Mouse (Mus musculus) intestine, embryonic 14.5 days (tissue): Measurements from ENCODE around the gene Fam3b. TPM values are rescaled to one million over a fixed set of nuclear protein-coding genes. Genes with fewer than 3 reads are reported as not detected.
A peak's percentile ranks its signal among the peaks of the same experiment; 100 is the strongest.

Experiments used
- ATAC-seq: fragments of 200-750 bp; cut with Nextera tagmentation; replicated peaks from 2 replicates; pipeline ENCODE4 v1.8.0; 2017; ENCODE audit warnings: low read depth, moderate number of reproducible peaks, moderate TSS enrichment, moderate library complexity; ENCODE audit not compliant: low FRiP score, low TSS enrichment
- DNase-seq: peaks from one replicate; pipeline ENCODE4 v3.0.0-alpha.2; 2018; ENCODE audit warnings: low spot score
- H3K27ac ChIP-seq: fragments of 300-500 bp; sonication (generic); 2 replicates; pipeline ENCODE4 v1.5.1; 2014; ENCODE audit warnings: low read depth, mild to moderate bottlenecking, control low read depth
- H3K27me3 ChIP-seq: fragments of 300-500 bp; sonication (generic); replicated peaks from 2 replicates; pipeline ENCODE4 v1.6.1; 2014; ENCODE audit warnings: low read length, control low read depth; ENCODE audit not compliant: control insufficient read depth, insufficient read depth
- H3K36me3 ChIP-seq: fragments of 300-500 bp; sonication (generic); 2 replicates; pipeline ENCODE4 v1.6.1; 2014; ENCODE audit warnings: low read length, control low read depth; ENCODE audit not compliant: control insufficient read depth, insufficient read depth
- H3K4me1 ChIP-seq: fragments of 300-500 bp; sonication (generic); replicated peaks from 2 replicates; pipeline ENCODE4 v1.6.1; 2014; ENCODE audit warnings: low read length, control low read depth, mixed read lengths; ENCODE audit not compliant: control insufficient read depth, insufficient read depth
- H3K4me2 ChIP-seq: fragments of 300-500 bp; sonication (generic); 2 replicates; pipeline ENCODE4 v1.6.1; 2014; ENCODE audit warnings: low read length
- H3K4me3 ChIP-seq: fragments of 300-500 bp; sonication (generic); 2 replicates; pipeline ENCODE4 v1.5.1; 2014; ENCODE audit warnings: low read depth, low read length, control low read depth, mixed read lengths
- H3K9ac ChIP-seq: fragments of 300-500 bp; sonication (generic); 2 replicates; pipeline ENCODE4 v1.6.1; 2014; ENCODE audit warnings: mild to moderate bottlenecking, low read length
- H3K9me3 ChIP-seq: fragments of 300-500 bp; sonication (generic); 2 replicates; pipeline ENCODE4 v1.6.1; 2016; ENCODE audit warnings: low read length, control low read depth; ENCODE audit not compliant: control insufficient read depth
- WGBS: fragments of 180-500 bp; shearing (Covaris S2); extraction: QIAGEN DNeasy Blood & Tissue Kit; methylation state at CpG from one replicate; pipeline ENCODE4 v1.1.7; 2014; 5-methylcytosine and 5-hydroxymethylcytosine counted together
- polyA plus RNA-seq: library from polyadenylated mRNA; unstranded; fragments of >200 nt; fragmentation: Nextera tagmentation; extraction: Ambion mirVana; gene quantifications from 2 replicates; pipeline ENCODE4 v1.2.1, GENCODE M21; 2014

Gene Fam3b
- polyA plus RNA-seq, 1 experiment from 2014 or later, result 0.26 TPM

- Histone ChIP-seq H3K36me3 (no peaks in the 10 kb centered on the region), H3K9me3 (no peaks in the 10 kb centered on the region), H3K4me3 (no peak overlapping the region), H3K27ac (no peak overlapping the region), H3K4me1 (no peaks in the 10 kb centered on the region), H3K27me3 (no peaks in the 10 kb centered on the region), H3K4me2 (no peak overlapping the region), H3K9ac (no peak overlapping the region)
- DNase-seq, result no peak
- ATAC-seq, result no peak
- 82% methylated on average over 3 of the region's 3 CpGs for WGBS
Measured at GRCm38 (mm10) chr16:97503849-97504248, 10.8 kb downstream of the Fam3b start.

DNA sequence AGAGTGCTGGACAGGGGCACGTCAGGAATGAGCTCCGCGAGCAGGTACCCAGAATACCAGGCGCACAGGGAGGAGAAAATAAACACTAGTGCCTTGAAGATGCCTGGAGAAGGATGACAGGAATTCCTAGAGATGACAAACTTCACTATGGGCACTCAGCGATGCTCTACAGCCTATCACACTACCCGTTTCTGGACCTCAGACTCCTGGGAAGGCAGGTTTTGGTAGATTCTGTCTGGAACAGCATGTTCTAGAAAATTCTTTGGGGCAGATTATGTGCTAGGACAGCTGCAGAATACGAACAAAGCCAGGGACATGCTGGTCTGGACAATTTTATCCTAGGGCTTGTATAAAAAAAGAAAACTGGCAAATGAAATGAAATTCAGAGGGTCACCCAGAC, 13.7 kb downstream of the Fam3b start:
- 76% methylated on average over 7 of the region's 7 CpGs for WGBS
- no peaks in the 10 kb centered on the region for H3K9me3 ChIP-seq
- H3K9ac ChIP-seq, result no peak overlapping the region
- ATAC-seq (no peak), DNase-seq (no peak)
- no peaks in the 10 kb centered on the region for H3K36me3 ChIP-seq
- H3K4me2 ChIP-seq, result no peak overlapping the region
- H3K4me3 ChIP-seq, result no peak overlapping the region
- no peak overlapping the region for H3K27ac ChIP-seq
- no peaks in the 10 kb centered on the region for H3K4me1 ChIP-seq
- H3K27me3 ChIP-seq, result no peaks in the 10 kb centered on the region

- no peak overlapping the region for H3K9ac ChIP-seq
- ATAC-seq, result no peak
Measured at GRCm38 (mm10) chr16:97499450-97499849, 15.2 kb downstream of the Fam3b start.

DNA sequence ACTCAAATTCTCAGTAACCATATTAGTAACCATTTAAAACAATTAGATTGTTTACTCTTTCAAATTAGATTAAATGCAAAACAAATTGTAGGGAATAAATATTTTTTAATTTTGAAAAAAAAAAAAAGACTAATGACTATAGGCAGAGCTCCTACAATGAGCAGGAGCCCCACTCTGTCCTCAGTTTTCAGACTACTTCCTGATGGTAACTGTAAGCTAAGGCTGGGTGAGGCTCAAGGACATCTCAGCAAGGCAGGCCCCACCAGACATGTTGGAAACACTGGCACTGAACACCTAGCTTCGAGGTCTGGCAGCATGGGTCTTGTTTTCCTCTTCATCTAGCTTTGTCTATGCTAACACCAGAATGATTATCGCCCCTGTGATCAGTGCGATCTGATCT, 16.5 kb downstream of the Fam3b start:
- no peaks in the 10 kb centered on the region for H3K9me3 ChIP-seq
- DNase-seq (no peak), ATAC-seq (no peak)
- H3K4me3 ChIP-seq, result no peak overlapping the region
- 92% methylated on average over 3 of the region's 3 CpGs for WGBS
- no peaks in the 10 kb centered on the region for H3K27me3 ChIP-seq
- no peak overlapping the region for H3K27ac ChIP-seq
- H3K36me3 ChIP-seq, result no peaks in the 10 kb centered on the region
- H3K4me2 ChIP-seq, result no peak overlapping the region
- no peak overlapping the region for H3K9ac ChIP-seq
- no peaks in the 10 kb centered on the region for H3K4me1 ChIP-seq

More at GRCm38 (mm10) chr16:97499450-97499849, 15.2 kb downstream of the Fam3b start:
- Histone ChIP-seq H3K36me3 (no peaks in the 10 kb centered on the region), H3K4me2 (no peak overlapping the region), H3K27me3 (no peaks in the 10 kb centered on the region), H3K9me3 (no peaks in the 10 kb centered on the region), H3K4me1 (no peaks in the 10 kb centered on the region), H3K4me3 (no peak overlapping the region), H3K27ac (no peak overlapping the region)
- 94% methylated on average over 7 of the region's 7 CpGs for WGBS
- DNase-seq, result no peak

DNA sequence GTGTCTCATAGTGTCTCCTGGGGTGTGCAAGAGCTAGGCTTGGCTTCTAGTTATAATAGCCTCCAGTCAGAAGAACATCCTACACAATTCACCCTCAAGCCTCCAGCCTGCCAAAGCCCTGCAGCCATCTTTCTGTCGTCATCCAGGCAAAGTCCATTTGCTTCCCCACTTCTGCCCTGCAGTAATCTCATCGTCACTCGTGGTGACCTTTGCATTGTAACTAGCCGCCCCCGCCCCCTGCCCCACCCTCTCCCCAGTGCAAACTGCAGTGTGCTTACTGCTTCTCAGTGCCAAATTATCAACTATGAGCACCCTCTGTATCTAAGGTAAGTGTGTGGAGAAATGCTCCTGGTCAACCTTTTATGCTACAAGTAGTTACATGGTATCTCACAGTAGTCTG, 16.9 kb downstream of the Fam3b start:
- Histone ChIP-seq H3K27ac (no peak overlapping the region), H3K9me3 (no peaks in the 10 kb centered on the region), H3K4me1 (no peaks in the 10 kb centered on the region), H3K4me3 (no peak overlapping the region), H3K27me3 (no peaks in the 10 kb centered on the region), H3K36me3 (no peaks in the 10 kb centered on the region), H3K9ac (no peak overlapping the region), H3K4me2 (no peak overlapping the region)
- WGBS, result 40% methylated on average over 5 of the region's 5 CpGs
- no peak for DNase-seq
- peak; percentile 73 for ATAC-seq

DNA sequence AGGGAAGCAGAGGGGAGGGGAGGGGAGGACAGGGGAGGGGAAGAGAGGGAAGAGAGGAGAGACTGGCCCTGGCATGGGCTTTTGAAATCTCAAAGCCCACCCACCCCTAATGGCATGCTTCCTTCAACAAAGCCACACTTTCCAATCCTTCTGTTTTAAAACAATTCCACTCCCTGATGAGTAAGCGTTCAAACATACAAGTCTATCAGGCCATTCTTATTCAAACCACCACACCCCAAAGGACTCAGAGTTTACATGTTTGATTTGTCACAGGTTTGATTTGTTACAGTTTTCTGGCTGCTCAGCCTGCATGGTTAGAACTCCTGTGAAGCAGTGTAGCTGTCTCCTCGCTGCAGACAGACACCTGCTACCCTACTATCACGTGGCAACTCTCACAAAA, 18.6 kb downstream of the Fam3b start:
- Histone ChIP-seq H3K27ac (peak overlapping the region; percentile 33), H3K9me3 (no peaks in the 10 kb centered on the region), H3K4me3 (no peak overlapping the region), H3K27me3 (no peaks in the 10 kb centered on the region), H3K36me3 (no peaks in the 10 kb centered on the region), H3K4me1 (no peaks in the 10 kb centered on the region), H3K9ac (no peak overlapping the region), H3K4me2 (no peak overlapping the region)
- no peak for DNase-seq
- WGBS, result 40% methylated on average over 3 of the region's 3 CpGs
- ATAC-seq, result no peak

DNA sequence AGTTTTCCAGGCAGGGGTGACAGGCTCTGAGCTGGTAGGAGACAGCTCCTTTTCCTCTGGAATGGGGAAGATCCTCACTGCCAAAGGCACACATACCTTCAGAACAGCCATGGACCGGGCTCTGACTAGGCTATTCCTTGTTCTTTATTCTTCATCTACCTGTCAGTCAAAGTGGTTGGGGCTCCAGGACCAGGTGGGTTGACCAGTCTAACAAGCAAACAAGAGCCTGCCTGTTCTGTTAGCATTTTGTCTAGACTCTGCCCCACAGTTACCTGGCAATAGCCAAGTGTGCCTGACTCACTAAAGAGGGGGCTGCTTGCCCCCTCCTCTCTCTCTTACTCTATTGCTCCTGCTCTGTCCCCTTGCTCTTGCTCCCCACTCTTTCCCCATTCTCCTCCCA, 22.2 kb downstream of the Fam3b start:
- H3K4me3 ChIP-seq, result no peak overlapping the region
- H3K9me3 ChIP-seq, result no peaks in the 10 kb centered on the region
- no peak overlapping the region for H3K4me2 ChIP-seq
- H3K36me3 ChIP-seq, result no peaks in the 10 kb centered on the region
- ATAC-seq (no peak), DNase-seq (no peak)
- 84% methylated on average over 1 of the region's 1 CpGs for WGBS
- H3K27me3 ChIP-seq, result no peaks in the 10 kb centered on the region
- no peaks in the 10 kb centered on the region for H3K4me1 ChIP-seq
- H3K9ac ChIP-seq, result no peak overlapping the region
- H3K27ac ChIP-seq, result no peak overlapping the region

DNA sequence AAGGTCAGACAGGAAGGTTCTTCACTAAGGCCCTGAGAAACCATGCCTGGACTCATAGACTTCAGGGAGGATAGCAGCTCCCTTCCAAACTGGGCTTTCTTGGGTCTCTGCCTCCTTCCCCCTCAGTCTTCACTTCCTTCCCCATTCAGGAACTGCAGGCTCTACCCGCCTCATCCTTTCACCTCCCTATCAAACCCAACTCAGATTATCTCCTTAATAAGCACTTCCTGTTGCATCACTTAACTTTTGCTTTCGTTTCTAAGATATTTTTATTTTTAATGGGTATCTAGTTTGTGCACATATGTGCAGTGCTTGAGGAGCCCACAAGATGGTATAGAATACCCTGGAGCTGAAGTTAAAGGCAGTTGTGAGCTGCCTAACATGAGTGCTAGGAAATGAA, 36.0 kb downstream of the Fam3b start:
- H3K9ac ChIP-seq, result no peak overlapping the region
- no peak overlapping the region for H3K4me2 ChIP-seq
- H3K36me3 ChIP-seq, result no peaks in the 10 kb centered on the region
- 84% methylated on average over 2 of the region's 2 CpGs for WGBS
- H3K27ac ChIP-seq, result no peak overlapping the region
- no peaks in the 10 kb centered on the region for H3K4me1 ChIP-seq
- DNase-seq (no peak), ATAC-seq (no peak)
- H3K27me3 ChIP-seq, result no peaks in the 10 kb centered on the region
- no peak overlapping the region for H3K4me3 ChIP-seq
- H3K9me3 ChIP-seq, result no peaks in the 10 kb centered on the region

DNA sequence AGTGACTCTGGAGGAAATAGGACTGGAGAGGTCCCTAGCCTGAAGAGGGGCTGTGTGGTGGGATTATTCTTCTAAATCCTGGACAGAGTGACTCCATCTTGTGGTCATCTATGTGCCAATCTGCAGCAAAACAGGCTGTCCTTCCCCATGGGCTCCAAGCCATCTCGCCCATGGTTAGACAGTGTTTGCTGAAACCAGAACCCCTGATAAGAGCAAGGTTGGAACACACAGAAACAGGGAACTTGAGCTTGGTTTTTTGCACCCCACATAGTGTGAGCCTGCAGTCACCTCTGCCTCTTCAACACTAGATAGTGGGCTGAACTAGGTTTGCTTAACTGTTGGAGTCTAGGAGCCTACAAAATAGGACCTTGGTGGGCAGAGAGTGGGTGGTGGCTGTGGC, 38.1 kb downstream of the Fam3b start:
- no peaks in the 10 kb centered on the region for H3K4me1 ChIP-seq
- WGBS, result 91% methylated on average over 1 of the region's 1 CpGs
- no peak for ATAC-seq

More for the DNA sequence above, 38.1 kb downstream of the Fam3b start:
- Histone ChIP-seq H3K27ac (no peak overlapping the region), H3K4me2 (no peak overlapping the region), H3K36me3 (no peaks in the 10 kb centered on the region), H3K9ac (no peak overlapping the region), H3K4me3 (no peak overlapping the region), H3K9me3 (no peaks in the 10 kb centered on the region), H3K27me3 (no peaks in the 10 kb centered on the region)
- DNase-seq, result no peak
